Mouse (Mus musculus) hindbrain, embryonic 16.5 days (tissue): ENCODE measurements around the gene Txn1. TPM values are rescaled to one million over a fixed set of nuclear protein-coding genes. Genes with fewer than 3 reads are reported as not detected.

Source experiments
- ATAC-seq: fragments of 200-750 bp; cut with Nextera tagmentation; 2 replicates; pipeline ENCODE4 v1.8.0; 2017; ENCODE audit warnings: moderate TSS enrichment, moderate library complexity
- H3K27ac ChIP-seq: fragments of 300-500 bp; sonication (generic); 2 replicates; pipeline ENCODE4 v1.5.1; 2014; ENCODE audit warnings: low read depth, mild to moderate bottlenecking, control low read depth, low read length, moderate library complexity
- H3K27me3 ChIP-seq: fragments of 300-500 bp; sonication (generic); replicated peaks from 2 replicates; pipeline ENCODE4 v1.6.1; 2014; ENCODE audit warnings: low read length; ENCODE audit not compliant: control insufficient read depth, insufficient read depth
- H3K36me3 ChIP-seq: fragments of 300-500 bp; sonication (generic); 2 replicates; pipeline ENCODE4 v1.6.1; 2014; ENCODE audit warnings: mild to moderate bottlenecking, low read length, moderate library complexity, mixed read lengths; ENCODE audit not compliant: control insufficient read depth, insufficient read depth
- H3K4me1 ChIP-seq: fragments of 300-500 bp; sonication (generic); 2 replicates; pipeline ENCODE4 v1.6.1; 2014; ENCODE audit warnings: low read depth, low read length; ENCODE audit not compliant: control insufficient read depth, insufficient read depth
- H3K4me2 ChIP-seq: fragments of 300-500 bp; sonication (generic); 2 replicates; pipeline ENCODE4 v1.6.1; 2014; ENCODE audit warnings: mild to moderate bottlenecking, low read length, control low read depth, moderate library complexity
- H3K4me3 ChIP-seq: fragments of 300-500 bp; sonication (generic); 2 replicates; pipeline ENCODE4 v1.5.1; 2014; ENCODE audit warnings: mild to moderate bottlenecking, low read length, control low read depth, moderate library complexity
- H3K9ac ChIP-seq: fragments of 300-500 bp; sonication (generic); 2 replicates; pipeline ENCODE4 v1.6.1; 2014; ENCODE audit warnings: low read depth, mild to moderate bottlenecking, control low read depth, low read length, moderate library complexity
- H3K9me3 ChIP-seq: fragments of 300-500 bp; sonication (generic); 2 replicates; pipeline ENCODE4 v1.6.1; 2014; ENCODE audit warnings: mild to moderate bottlenecking, low read length, moderate library complexity; ENCODE audit not compliant: control insufficient read depth
- WGBS: fragments of 180-500 bp; shearing (Covaris S2); extraction: QIAGEN DNeasy Blood & Tissue Kit; methylation state at CpG from one replicate; pipeline ENCODE4 v1.1.7; 2014; 5-methylcytosine and 5-hydroxymethylcytosine counted together
- polyA plus RNA-seq: library from polyadenylated mRNA; unstranded; fragments of >200 nt; fragmentation: Nextera tagmentation; extraction: Ambion mirVana; gene quantifications from 2 replicates; pipeline ENCODE4 v1.2.1, GENCODE M21; 2015

Gene Txn1
- polyA plus RNA-seq, 1 experiment from 2014 or later, result 334 TPM

GRCm38 (mm10) chr4:57959056-57959455, 2.8 kb upstream of the Txn1 start:
- ATAC-seq, result no peak
- Histone ChIP-seq H3K36me3 (no peaks in the 10 kb centered on the region), H3K27ac (no peak overlapping the region), H3K4me2 (no peak overlapping the region), H3K4me1 (peaks cover 21% of the 10 kb centered on the region), H3K4me3 (no peak overlapping the region), H3K27me3 (no peaks in the 10 kb centered on the region), H3K9ac (no peak overlapping the region), H3K9me3 (no peaks in the 10 kb centered on the region)
- WGBS, result 92% methylated on average over 8 of the region's 8 CpGs

- no peak overlapping the region for H3K4me2 ChIP-seq
- 72% methylated on average over 9 of the region's 9 CpGs for WGBS
- H3K4me1 ChIP-seq, result peaks cover 26% of the 10 kb centered on the region
- no peaks in the 10 kb centered on the region for H3K9me3 ChIP-seq
- H3K27ac ChIP-seq, result no peak overlapping the region
- no peak overlapping the region for H3K9ac ChIP-seq
- no peak overlapping the region for H3K4me3 ChIP-seq
- no peaks in the 10 kb centered on the region for H3K36me3 ChIP-seq
- no peaks in the 10 kb centered on the region for H3K27me3 ChIP-seq
- no peak for ATAC-seq
Observed at GRCm38 (mm10) chr4:57958098-57958497, 1.9 kb upstream of the Txn1 start.

- Histone ChIP-seq H3K9me3 (no peaks in the 10 kb centered on the region), H3K27me3 (no peaks in the 10 kb centered on the region), H3K9ac (peak overlapping the region; percentile 88), H3K4me1 (peaks cover 26% of the 10 kb centered on the region), H3K4me2 (peak overlapping the region; percentile 93), H3K27ac (peak overlapping the region; percentile 93; the same call in 1 of the 2 replicates), H3K4me3 (peak overlapping the region; percentile 80), H3K36me3 (no peaks in the 10 kb centered on the region)
- 53% methylated on average over 11 of the region's 11 CpGs for WGBS
- no peak for ATAC-seq
Observed at GRCm38 (mm10) chr4:57957200-57958085, 1.2 kb upstream of the Txn1 start.

GRCm38 (mm10) chr4:57955544-57955958, 660 bp downstream of the Txn1 start:
- Histone ChIP-seq H3K4me1 (peaks cover 26% of the 10 kb centered on the region), H3K27me3 (no peaks in the 10 kb centered on the region), H3K36me3 (peaks cover 12% of the 10 kb centered on the region), H3K9me3 (no peaks in the 10 kb centered on the region), H3K27ac (peak overlapping the region; percentile 93), H3K4me2 (peak overlapping the region; percentile 93), H3K9ac (peak overlapping the region; percentile 88), H3K4me3 (peak overlapping the region; percentile 80)
- 0% methylated on average over 25 of the region's 25 CpGs for WGBS
- ATAC-seq, result peak; percentile 46

- Histone ChIP-seq H3K27ac (no peak overlapping the region; the same call in 1 of the 2 replicates), H3K9ac (peak overlapping the region; percentile 88)
Observed at GRCm38 (mm10) chr4:57954991-57955390, 1.2 kb downstream of the Txn1 start.

GRCm38 (mm10) chr4:57954580-57954979, 1.6 kb downstream of the Txn1 start:
- H3K4me2 ChIP-seq, result peak overlapping the region; percentile 93
- no peak for ATAC-seq
- 79% methylated on average over 6 of the region's 6 CpGs for WGBS
- H3K4me1 ChIP-seq, result peaks cover 26% of the 10 kb centered on the region
- H3K27me3 ChIP-seq, result no peaks in the 10 kb centered on the region
- no peak overlapping the region for H3K9ac ChIP-seq
- no peak overlapping the region for H3K4me3 ChIP-seq
- H3K27ac ChIP-seq, result no peak overlapping the region
- H3K36me3 ChIP-seq, result peaks cover 17% of the 10 kb centered on the region
- no peaks in the 10 kb centered on the region for H3K9me3 ChIP-seq

More at GRCm38 (mm10) chr4:57954991-57955390, 1.2 kb downstream of the Txn1 start:
- Histone ChIP-seq H3K27me3 (no peaks in the 10 kb centered on the region), H3K4me3 (peak overlapping the region; percentile 80), H3K4me1 (peaks cover 26% of the 10 kb centered on the region), H3K9me3 (no peaks in the 10 kb centered on the region), H3K4me2 (peak overlapping the region; percentile 93), H3K36me3 (peaks cover 15% of the 10 kb centered on the region)
- no peak for ATAC-seq
- 72% methylated on average over 8 of the region's 8 CpGs for WGBS

- no peak overlapping the region for H3K27ac ChIP-seq
- WGBS, result 87% methylated on average over 7 of the region's 7 CpGs
- no peaks in the 10 kb centered on the region for H3K27me3 ChIP-seq
- ATAC-seq, result no peak
- peaks cover 26% of the 10 kb centered on the region for H3K4me1 ChIP-seq
- no peak overlapping the region for H3K9ac ChIP-seq
- no peak overlapping the region for H3K4me3 ChIP-seq
- H3K9me3 ChIP-seq, result no peaks in the 10 kb centered on the region
- peaks cover 20% of the 10 kb centered on the region for H3K36me3 ChIP-seq
- no peak overlapping the region for H3K4me2 ChIP-seq
Observed at GRCm38 (mm10) chr4:57953796-57954195, 2.4 kb downstream of the Txn1 start.

- WGBS, result 72% methylated on average over 1 of the region's 1 CpGs
- no peak for ATAC-seq
Observed at GRCm38 (mm10) chr4:57952891-57953290, 3.3 kb downstream of the Txn1 start.

GRCm38 (mm10) chr4:57952416-57952815, 3.8 kb downstream of the Txn1 start:
- peaks cover 24% of the 10 kb centered on the region for H3K36me3 ChIP-seq
- H3K9ac ChIP-seq, result no peak overlapping the region
- no peaks in the 10 kb centered on the region for H3K27me3 ChIP-seq
- no peaks in the 10 kb centered on the region for H3K9me3 ChIP-seq
- WGBS, result 93% methylated on average over 3 of the region's 3 CpGs
- no peak overlapping the region for H3K4me3 ChIP-seq
- no peak overlapping the region for H3K4me2 ChIP-seq
- no peak for ATAC-seq
- H3K4me1 ChIP-seq, result peaks cover 26% of the 10 kb centered on the region
- H3K27ac ChIP-seq, result no peak overlapping the region

More at GRCm38 (mm10) chr4:57952891-57953290, 3.3 kb downstream of the Txn1 start:
- H3K9ac ChIP-seq, result no peak overlapping the region
- H3K4me3 ChIP-seq, result no peak overlapping the region
- H3K27ac ChIP-seq, result no peak overlapping the region
- no peaks in the 10 kb centered on the region for H3K27me3 ChIP-seq
- H3K9me3 ChIP-seq, result no peaks in the 10 kb centered on the region
- H3K4me2 ChIP-seq, result no peak overlapping the region
- peaks cover 24% of the 10 kb centered on the region for H3K36me3 ChIP-seq
- H3K4me1 ChIP-seq, result peaks cover 26% of the 10 kb centered on the region
